Mouse (Mus musculus) lung, postnatal 0 days (tissue): ENCODE results near the gene Gm49333.

Experiments used
- CTCF ChIP-seq: IDR thresholded peaks from 2 replicates; pipeline ENCODE4 v1.5.1; 2016; ENCODE audit warnings: antibody characterized with exemption, mild to moderate bottlenecking
- EP300 ChIP-seq: IDR thresholded peaks from 2 replicates; pipeline ENCODE4 v1.6.1; 2016; ENCODE audit warnings: antibody characterized with exemption, mild to moderate bottlenecking, control low read depth

- TF ChIP-seq CTCF (no peak), EP300 (no peak)
These were observed 6.7 kb upstream of the Gm49333 start for GRCm38 (mm10) chr16:20604705-20605104.
